Mouse (Mus musculus) bone marrow macrophage, adult 2 months (primary cell): ENCODE results near the gene Tmem218.

ENCODE experiments used
- CTCF ChIP-seq: IDR thresholded peaks from 2 replicates; pipeline ENCODE4 v1.5.1; 2012; ENCODE audit warnings: low read depth, mild to moderate bottlenecking, low read length, moderate library complexity
- POLR2A ChIP-seq: IDR thresholded peaks from 2 replicates; pipeline ENCODE4 v1.6.1; 2012; ENCODE audit warnings: mild to moderate bottlenecking, low read depth, low read length, borderline replicate concordance

DNA sequence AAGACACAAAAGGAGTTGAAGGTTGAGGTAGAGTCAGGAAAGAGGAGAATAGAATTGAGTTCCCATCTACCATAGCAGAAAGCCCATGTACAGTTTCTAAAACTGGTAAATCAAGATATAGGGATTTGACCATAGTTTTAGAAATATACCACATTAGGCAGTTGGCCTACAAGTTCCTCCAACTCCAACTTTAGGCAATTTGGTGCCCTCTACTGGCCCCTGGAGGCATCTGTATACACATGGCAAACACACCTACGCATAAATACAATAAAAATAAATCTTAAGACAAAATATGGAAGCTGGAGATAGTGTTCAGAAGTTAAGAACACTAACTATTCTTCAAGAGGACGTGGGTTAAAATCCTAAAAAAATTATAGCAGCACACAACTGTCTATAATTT, 41.1 kb upstream of the Tmem218 start:
- TF ChIP-seq CTCF = no peak
- TF ChIP-seq POLR2A = no peak
